Mouse (Mus musculus) MEL (cell line): ENCODE data around the gene Nr6a1. TPM values are rescaled to one million over a fixed set of nuclear protein-coding genes. Genes with fewer than 3 reads are reported as not detected.

Experiments used
- DNase-seq: peaks from one replicate; pipeline ENCODE4 v3.0.0; 2011; ENCODE audit warnings: low read depth, low spot score
- H3K27ac ChIP-seq: 2 replicates; pipeline ENCODE4 v1.5.1; 2012; ENCODE audit warnings: low read depth, mild to moderate bottlenecking, control low read depth, low read length, moderate library complexity; ENCODE audit not compliant: control insufficient read depth
- H3K27me3 ChIP-seq, 2 experiments: fragments of 150-350 bp in 1 of 2; sonication (generic) in 1 of 2; 2 replicates each; pipeline ENCODE4 v1.6.1; 2012; ENCODE audit warnings: low read length in 2 of 2, mild to moderate bottlenecking in 2 of 2, improper control_type of control experiment in 1 of 2, moderate library complexity in 1 of 2; ENCODE audit not compliant: insufficient read depth in 2 of 2, control insufficient read depth in 1 of 2
- H3K36me3 ChIP-seq, 2 experiments: 2 replicates each; pipeline ENCODE4 v1.6.1; 2012 to 2014; ENCODE audit warnings: low read length in 2 of 2, improper control_type of control experiment in 1 of 2, inconsistent platforms in 1 of 2, mild to moderate bottlenecking in 1 of 2; ENCODE audit not compliant: insufficient read depth in 2 of 2, control insufficient read depth in 1 of 2
- H3K4me1 ChIP-seq, 2 experiments: fragments of 150-350 bp in 1 of 2; sonication (generic) in 1 of 2; 2 replicates each; pipeline ENCODE4 v1.6.1; 2012; ENCODE audit warnings: low read length in 2 of 2, improper control_type of control experiment in 1 of 2, mild to moderate bottlenecking in 1 of 2; ENCODE audit not compliant: insufficient read depth in 2 of 2, control insufficient read depth in 1 of 2
- H3K4me3 ChIP-seq, 2 experiments: fragments of 150-350 bp in 1 of 2; sonication (generic) in 1 of 2; 2 replicates each; pipeline ENCODE4 v1.5.1; 2012; ENCODE audit warnings: low read depth in 2 of 2, low read length in 2 of 2, mild to moderate bottlenecking in 2 of 2, moderate library complexity in 2 of 2, control low read depth in 1 of 2, improper control_type of control experiment in 1 of 2; ENCODE audit not compliant: control insufficient read depth in 1 of 2, insufficient read depth in 1 of 2
- H3K79me2 ChIP-seq: 2 replicates; pipeline ENCODE4 v1.6.1; 2012; ENCODE audit warnings: mild to moderate bottlenecking, low read length, moderate library complexity; ENCODE audit not compliant: control insufficient read depth, poor library complexity, insufficient read depth
- H3K9ac ChIP-seq: 2 replicates; pipeline ENCODE4 v1.6.1; 2012; ENCODE audit warnings: low read depth, mild to moderate bottlenecking, control low read depth, low read length, moderate library complexity; ENCODE audit not compliant: control insufficient read depth, poor library complexity, severe bottlenecking
- H3K9me3 ChIP-seq: fragments of 150-350 bp; sonication (generic); replicated peaks from 2 replicates; pipeline ENCODE4 v1.6.1; 2012; ENCODE audit warnings: mild to moderate bottlenecking, low read length, improper control_type of control experiment, moderate library complexity; ENCODE audit not compliant: insufficient read depth
- CHD1 ChIP-seq: IDR thresholded peaks from 2 replicates; pipeline ENCODE4 v1.6.1; 2012; ENCODE audit warnings: low read depth, mild to moderate bottlenecking, inconsistent platforms, low read length, improper control_type of control experiment
- CHD2 ChIP-seq: IDR thresholded peaks from 2 replicates; pipeline ENCODE4 v1.6.1; 2011; ENCODE audit warnings: low read length, improper control_type of control experiment
- CTCF ChIP-seq, 3 experiments: IDR thresholded peaks in 2 of 3; conservative IDR thresholded peaks in 1 of 3; 2 replicates each; pipeline ENCODE4 v1.5.1; 2011 to 2012; ENCODE audit warnings: low read length in 3 of 3, low read depth in 2 of 3, mild to moderate bottlenecking in 2 of 3, improper control_type of control experiment in 1 of 3, inconsistent platforms in 1 of 3, mixed read lengths in 1 of 3, moderate library complexity in 1 of 3; ENCODE audit not compliant: control insufficient read depth in 1 of 3, insufficient read depth in 1 of 3, poor library complexity in 1 of 3, severe bottlenecking in 1 of 3
- E2F4 ChIP-seq: IDR thresholded peaks from 2 replicates; pipeline ENCODE4 v1.6.1; 2011; ENCODE audit warnings: low read depth, low read length, improper control_type of control experiment, borderline replicate concordance
- ELF1 ChIP-seq: IDR thresholded peaks from 2 replicates; pipeline ENCODE4 v1.6.1; 2014; ENCODE audit warnings: low read depth, mild to moderate bottlenecking, inconsistent platforms, low read length, improper control_type of control experiment, moderate library complexity
- GATA1 ChIP-seq: IDR thresholded peaks from 2 replicates; pipeline ENCODE4 v1.6.1; 2011; ENCODE audit warnings: low read depth, low read length, improper control_type of control experiment
- HCFC1 ChIP-seq: IDR thresholded peaks from 2 replicates; pipeline ENCODE4 v1.6.1; 2012; ENCODE audit warnings: low read depth, mild to moderate bottlenecking, inconsistent platforms, low read length, improper control_type of control experiment, moderate library complexity
- KAT2A ChIP-seq: conservative IDR thresholded peaks from 2 replicates; pipeline ENCODE4 v1.6.1; 2012; ENCODE audit warnings: low read depth, low read length, improper control_type of control experiment, inconsistent platforms
- MAFK ChIP-seq: IDR thresholded peaks from 2 replicates; pipeline ENCODE4 v1.6.1; 2011; ENCODE audit warnings: low read depth, mild to moderate bottlenecking, low read length, improper control_type of control experiment, borderline replicate concordance
- MAX ChIP-seq: IDR thresholded peaks from 2 replicates; pipeline ENCODE4 v1.6.1; 2011; ENCODE audit warnings: low read length, improper control_type of control experiment
- MEF2A ChIP-seq: IDR thresholded peaks from 2 replicates; pipeline ENCODE4 v1.6.1; 2014; ENCODE audit warnings: low read depth, mild to moderate bottlenecking, inconsistent platforms, low read length, improper control_type of control experiment; ENCODE audit not compliant: poor library complexity, insufficient replicate concordance, severe bottlenecking; ENCODE audit errors: extremely low read depth
- MXI1 ChIP-seq: IDR thresholded peaks from 2 replicates; pipeline ENCODE4 v1.6.1; 2011; ENCODE audit warnings: mild to moderate bottlenecking, low read depth, low read length, improper control_type of control experiment
- MYC ChIP-seq: IDR thresholded peaks from 2 replicates; pipeline ENCODE4 v1.6.1; 2011; ENCODE audit warnings: low read depth, mild to moderate bottlenecking, low read length, improper control_type of control experiment, moderate library complexity
- NELFE ChIP-seq: IDR thresholded peaks from 2 replicates; pipeline ENCODE4 v1.6.1; 2011; ENCODE audit warnings: low read depth, low read length, improper control_type of control experiment
- NRF1 ChIP-seq: IDR thresholded peaks from 2 replicates; pipeline ENCODE4 v1.6.1; 2014; ENCODE audit warnings: low read depth, mild to moderate bottlenecking, inconsistent platforms, low read length, improper control_type of control experiment, moderate library complexity; ENCODE audit not compliant: poor library complexity, insufficient read depth, severe bottlenecking
- POLR2A ChIP-seq, 2 experiments: IDR thresholded peaks; 2 replicates each; pipeline ENCODE4 v1.6.1; 2011 to 2012; ENCODE audit warnings: low read length in 2 of 2, mild to moderate bottlenecking in 2 of 2, control low read depth in 1 of 2, improper control_type of control experiment in 1 of 2, low read depth in 1 of 2, moderate library complexity in 1 of 2; ENCODE audit not compliant: control insufficient read depth in 1 of 2, insufficient read depth in 1 of 2, poor library complexity in 1 of 2
- POLR2AphosphoS2 ChIP-seq: IDR thresholded peaks from 2 replicates; pipeline ENCODE4 v1.6.1; 2011; ENCODE audit warnings: low read length, improper control_type of control experiment
- RCOR1 ChIP-seq: IDR thresholded peaks from 2 replicates; pipeline ENCODE4 v1.6.1; 2012; ENCODE audit warnings: low read depth, mild to moderate bottlenecking, inconsistent platforms, low read length, improper control_type of control experiment
- SIN3A ChIP-seq: IDR thresholded peaks from 2 replicates; pipeline ENCODE4 v1.6.1; 2012; ENCODE audit warnings: low read length, improper control_type of control experiment, inconsistent platforms
- SMC3 ChIP-seq: IDR thresholded peaks from 2 replicates; pipeline ENCODE4 v1.6.1; 2011; ENCODE audit warnings: low read depth, low read length, improper control_type of control experiment
- TBP ChIP-seq: IDR thresholded peaks from 2 replicates; pipeline ENCODE4 v1.8.0; 2011; ENCODE audit warnings: low read depth, low read length, improper control_type of control experiment
- TCF12 ChIP-seq: IDR thresholded peaks from 2 replicates; pipeline ENCODE4 v1.6.1; 2014; ENCODE audit warnings: low read depth, mild to moderate bottlenecking, inconsistent platforms, low read length, improper control_type of control experiment, moderate library complexity
- UBTF ChIP-seq: IDR thresholded peaks from 2 replicates; pipeline ENCODE4 v1.6.1; 2012; ENCODE audit warnings: low read depth, mild to moderate bottlenecking, inconsistent platforms, low read length, improper control_type of control experiment, moderate library complexity, borderline replicate concordance; ENCODE audit not compliant: insufficient read depth
- USF2 ChIP-seq, 2 experiments: IDR thresholded peaks; 2 replicates each; pipeline ENCODE4 v1.6.1; 2011 to 2012; ENCODE audit warnings: improper control_type of control experiment in 2 of 2, low read length in 2 of 2, borderline replicate concordance in 1 of 2, inconsistent platforms in 1 of 2, low read depth in 1 of 2, mild to moderate bottlenecking in 1 of 2; ENCODE audit not compliant: insufficient read depth in 1 of 2
- ZC3H11A ChIP-seq: IDR thresholded peaks from 2 replicates; pipeline ENCODE4 v1.6.1; 2012; ENCODE audit warnings: low read depth, mild to moderate bottlenecking, inconsistent platforms, low read length, improper control_type of control experiment
- ZKSCAN1 ChIP-seq: IDR thresholded peaks from 2 replicates; pipeline ENCODE4 v1.6.1; 2012; ENCODE audit warnings: low read depth, mild to moderate bottlenecking, inconsistent platforms, low read length, improper control_type of control experiment, moderate library complexity
- ZNF384 ChIP-seq: IDR thresholded peaks from 2 replicates; pipeline ENCODE4 v1.6.1; 2012; ENCODE audit warnings: low read depth, mild to moderate bottlenecking, inconsistent platforms, low read length, improper control_type of control experiment
- polyA plus RNA-seq, 2 experiments: library from polyadenylated mRNA; stranded (reverse) in 1 of 2; unstranded in 1 of 2; fragments of >175 nt in 1 of 2; fragments of >200 nt in 1 of 2; gene quantifications; 2 replicates each; pipeline versions ENCODE4 v1.2.1 to v1.2.4; 2012; ENCODE audit warnings: low replicate concordance in 2 of 2, low read depth in 1 of 2; ENCODE audit not compliant: insufficient read length in 2 of 2, insufficient read depth in 1 of 2, missing spikeins in 1 of 2
- total RNA-seq: library from RNA; depleted of rRNA; stranded (reverse); fragments of 300-350 nt; gene quantifications from 2 replicates; pipeline ENCODE4 v1.2.3, GENCODE M21; 2012

The Nr6a1 gene
- total and polyA plus RNA-seq, 3 experiments = 5.0 to 22.8 (median 10.2) TPM

GRCm38 (mm10) chr2:38933931-38934330 is 6.4 kb upstream of the Nr6a1 start:
- Histone ChIP-seq H3K4me3 (no peak overlapping the region), H3K36me3 (peaks cover 0 to 3% of the 10 kb centered on the region in 2 experiments; a peak in 2 of 4 replicates), H3K4me1 (peaks cover 2 to 13% of the 10 kb centered on the region in 2 experiments; a peak in 3 of 4 replicates), H3K9me3 (no peaks in the 10 kb centered on the region), H3K79me2 (no peaks in the 10 kb centered on the region; the same call in 1 of the 2 replicates), H3K9ac (no peak overlapping the region), H3K27ac (no peak overlapping the region), H3K27me3 (no peaks in the 10 kb centered on the region)
- TF ChIP-seq HCFC1 (no peak), KAT2A (no peak), MAFK (no peak), E2F4 (no peak), SMC3 (no peak), ZKSCAN1 (no peak), CTCF (IDR thresholded peaks at IDR 0.05 in 2 of 3, conservative IDR thresholded peaks at IDR 0.05 in 1 of 3; ENCODE audit: control insufficient read depth in 1 of 3, insufficient read depth in 1 of 3, low read depth in 2 of 3, low read length in 3 of 3, poor library complexity in 1 of 3, severe bottlenecking in 1 of 3) (no peak), MAX (no peak), RCOR1 (no peak)
- DNase-seq = no peak

DNA sequence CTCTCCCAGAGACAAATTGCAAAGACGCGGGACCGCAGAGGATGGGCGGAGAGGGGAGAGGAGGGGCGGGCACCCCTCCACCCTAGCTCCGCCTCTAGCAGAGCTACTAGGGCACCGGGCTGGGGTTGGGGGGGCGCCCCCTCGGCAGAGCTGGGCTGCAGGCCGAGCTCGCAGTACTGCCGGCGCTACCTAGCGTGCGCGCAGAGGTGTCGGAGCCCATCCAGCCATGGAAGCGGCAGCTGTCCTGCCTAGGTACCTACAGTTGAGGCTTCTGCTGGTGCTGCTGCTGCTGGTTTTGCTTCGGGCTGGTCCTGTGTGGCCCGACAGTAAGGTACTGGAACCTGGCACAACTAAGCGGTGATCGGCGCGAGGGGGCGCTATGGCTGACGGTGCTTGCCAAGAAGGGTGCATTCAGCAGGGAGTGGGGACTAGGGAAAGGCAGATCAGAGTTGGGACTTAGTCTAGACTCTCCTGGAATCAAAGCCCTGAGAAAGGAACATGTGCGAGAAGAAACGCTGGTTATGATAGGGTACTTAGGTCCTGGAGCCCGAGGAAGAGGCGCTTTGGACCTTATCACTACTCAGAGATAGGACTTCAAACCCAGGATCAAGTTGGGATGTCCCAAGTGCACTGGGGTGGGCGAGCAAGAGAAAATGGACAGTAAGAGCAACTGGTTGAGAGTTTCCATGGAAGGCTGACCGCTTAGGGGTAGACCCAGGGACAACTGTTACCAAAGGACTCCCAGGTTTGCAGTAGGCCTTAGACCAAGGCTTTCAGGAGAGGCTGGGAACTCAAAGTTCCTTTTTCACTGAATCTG is 4.6 kb upstream of the Nr6a1 start, which contains the start of gene Olfml2a:
Gene Olfml2a (plus strand): TSS at position 128 of the 817 bp plus-strand sequence.
- Histone ChIP-seq H3K27me3 (no peaks in the 10 kb centered on the region), H3K4me3 (peak within 1 kb of the TSS; percentile 74 to 76), H3K36me3 (peaks cover 0 to 3% of the 10 kb centered on the region in 2 experiments; a peak in 2 of 4 replicates), H3K4me1 (peaks cover 2 to 16% of the 10 kb centered on the region in 2 experiments; a peak in 3 of 4 replicates), H3K9me3 (no peaks in the 10 kb centered on the region), H3K9ac (peak within 1 kb of the TSS; percentile 64), H3K27ac (0 out of 2 replicates have a peak within 1 kb of the TSS, but pooled peaks have one; percentile 8), H3K79me2 (no peaks in the 10 kb centered on the region; the same call in 1 of the 2 replicates)
- peak; percentile 90 for DNase-seq
- TF ChIP-seq TCF12 (no peak; the same call in 1 of the 2 replicates), NELFE (0 out of 2 replicates have a peak, but pooled peaks have one; percentile 28), SIN3A (no peak), POLR2AphosphoS2 (no peak), CTCF (IDR thresholded peaks at IDR 0.05 in 2 of 3, conservative IDR thresholded peaks at IDR 0.05 in 1 of 3; ENCODE audit: control insufficient read depth in 1 of 3, insufficient read depth in 1 of 3, low read depth in 2 of 3, low read length in 3 of 3, poor library complexity in 1 of 3, severe bottlenecking in 1 of 3) (peak; percentile 72 to 82 (median 77)), E2F4 (no peak), MEF2A (no peak), CHD1 (no peak), ELF1 (no peak), KAT2A (no peak), MYC (no peak), SMC3 (peak; percentile 71), USF2 (IDR thresholded peaks at IDR 0.05; ENCODE audit: borderline replicate concordance in 1 of 2, insufficient read depth in 1 of 2, low read depth in 1 of 2, low read length in 2 of 2) (no peak), RCOR1 (no peak), UBTF (no peak), TBP (no peak), ZKSCAN1 (no peak), CHD2 (no peak), MAX (no peak), NRF1 (no peak), MAFK (no peak), POLR2A (IDR thresholded peaks at IDR 0.05; ENCODE audit: control insufficient read depth in 1 of 2, insufficient read depth in 1 of 2, low read depth in 1 of 2, low read length in 2 of 2, poor library complexity in 1 of 2) (no peak), MXI1 (peak; percentile 59), GATA1 (0 out of 2 replicates have a peak, but pooled peaks have one; percentile 9), ZC3H11A (peak; percentile 38), ZNF384 (0 out of 2 replicates have a peak, but pooled peaks have one; percentile 17)
